Mouse (Mus musculus) frontal cortex, postnatal 10 days (tissue): ENCODE data around the gene BC004004.

Experiments
- DNase-seq, 2 experiments: peaks; one replicate each; pipeline ENCODE4 v3.0.0; 2022; ENCODE audit warnings: low spot score in 2 of 2, mixed read lengths in 1 of 2

Gene BC004004

GRCm38 (mm10) chr17:29321765-29322602 is 53.4 kb downstream of the BC004004 start:
- DNase-seq, result no peak

DNA sequence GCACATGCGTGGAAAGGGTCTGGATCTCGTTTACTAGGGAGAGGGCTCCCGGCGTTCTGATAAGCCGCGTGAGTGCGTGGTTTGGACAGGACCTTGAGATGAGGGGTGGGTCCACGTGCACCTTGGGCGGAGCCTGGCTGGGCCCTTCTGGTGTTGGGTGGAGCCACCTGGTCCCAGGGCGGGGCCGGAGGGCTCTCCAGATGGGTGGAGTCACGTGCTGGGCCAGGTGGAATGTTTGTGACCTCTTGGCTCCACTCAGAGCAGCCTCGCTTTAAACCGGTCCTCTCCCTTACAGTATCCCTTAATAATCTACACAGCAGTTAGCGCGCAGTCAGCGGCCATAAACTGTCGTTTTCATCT is 54.0 kb downstream of the BC004004 start:
- DNase-seq, result no peak

DNA sequence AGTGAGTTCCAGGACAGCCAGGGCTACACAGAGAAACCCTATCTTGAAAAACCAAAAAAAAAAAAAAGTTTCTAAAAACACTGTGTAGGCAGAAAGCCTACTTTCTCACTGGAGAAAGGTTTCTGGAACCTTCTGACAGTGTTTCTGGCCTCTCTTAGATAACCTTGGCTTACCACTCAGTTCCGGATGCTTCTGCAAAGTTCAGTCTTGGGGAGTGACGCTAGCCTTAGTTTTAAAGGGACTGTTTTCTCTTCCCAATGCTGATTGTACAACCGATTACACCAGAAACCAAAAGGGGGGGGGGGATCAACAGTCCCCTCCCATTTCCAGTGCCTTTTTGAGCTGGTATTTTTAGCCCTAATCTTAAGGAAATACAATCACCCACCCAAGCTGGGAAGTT is 55.0 kb downstream of the BC004004 start:
- no peak for DNase-seq

DNA sequence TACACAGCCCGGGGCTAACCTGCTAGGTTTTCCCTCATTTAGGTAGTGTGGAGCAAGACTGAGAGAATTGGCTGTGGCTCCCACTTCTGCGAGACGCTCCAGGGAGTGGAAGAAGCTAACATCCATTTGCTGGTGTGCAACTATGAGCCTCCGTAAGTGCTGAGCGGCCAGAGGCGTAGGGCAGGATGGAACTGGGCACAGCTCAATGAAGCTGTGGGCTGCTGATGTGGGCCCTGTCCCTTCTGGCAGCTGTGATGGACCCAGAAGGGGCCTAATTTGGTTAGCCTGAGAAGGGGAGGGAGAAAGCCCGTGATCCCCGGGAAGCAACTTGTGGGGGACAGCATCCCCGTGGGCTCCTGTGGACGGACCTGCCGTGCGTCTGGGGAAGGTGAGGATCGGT is 57.2 kb downstream of the BC004004 start:
- DNase-seq, result no peak

GRCm38 (mm10) chr17:29326531-29327529 is 58.2 kb downstream of the BC004004 start:
- DNase-seq, result no peak

DNA sequence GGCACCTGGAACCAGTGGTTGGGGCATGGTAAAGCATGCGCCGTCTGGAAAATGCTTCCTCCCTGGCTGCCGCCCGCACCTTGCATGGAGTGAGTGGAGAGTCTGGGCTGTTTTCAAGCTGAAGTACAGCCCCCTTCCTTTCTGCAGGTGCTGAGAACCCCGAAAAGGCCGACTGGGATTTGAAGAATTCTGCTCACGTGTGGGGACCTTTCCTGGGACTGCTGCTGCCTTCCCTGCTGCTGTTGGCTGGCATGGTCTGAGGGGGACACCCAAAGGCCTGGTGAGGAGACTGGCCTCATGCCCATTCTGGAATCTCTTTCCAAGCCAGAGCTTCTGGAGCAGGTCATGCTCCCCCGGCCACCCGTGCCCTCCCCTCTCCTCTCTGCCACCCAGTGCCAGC is 59.1 kb downstream of the BC004004 start:
- DNase-seq, result no peak

DNA sequence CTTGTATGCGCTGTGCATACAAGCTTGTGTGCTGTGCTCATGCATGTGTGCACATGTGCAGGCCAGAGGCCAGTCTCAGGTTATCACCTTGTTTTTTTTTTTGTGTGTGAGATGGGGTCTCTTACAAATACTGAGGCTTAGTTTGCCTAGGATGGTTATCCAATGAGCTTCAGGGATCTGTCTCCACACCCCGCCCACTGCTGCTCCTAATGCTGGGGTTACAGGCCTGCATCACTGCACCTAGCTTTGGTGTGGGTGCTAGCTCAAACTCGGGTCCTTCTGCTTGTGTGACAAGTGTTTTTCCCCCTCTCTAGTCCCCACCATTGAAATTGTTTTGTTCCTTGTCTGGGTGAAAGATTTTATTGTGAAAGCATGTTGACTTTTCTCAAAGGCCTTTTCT is 61.6 kb downstream of the BC004004 start:
- no peak for DNase-seq

DNA sequence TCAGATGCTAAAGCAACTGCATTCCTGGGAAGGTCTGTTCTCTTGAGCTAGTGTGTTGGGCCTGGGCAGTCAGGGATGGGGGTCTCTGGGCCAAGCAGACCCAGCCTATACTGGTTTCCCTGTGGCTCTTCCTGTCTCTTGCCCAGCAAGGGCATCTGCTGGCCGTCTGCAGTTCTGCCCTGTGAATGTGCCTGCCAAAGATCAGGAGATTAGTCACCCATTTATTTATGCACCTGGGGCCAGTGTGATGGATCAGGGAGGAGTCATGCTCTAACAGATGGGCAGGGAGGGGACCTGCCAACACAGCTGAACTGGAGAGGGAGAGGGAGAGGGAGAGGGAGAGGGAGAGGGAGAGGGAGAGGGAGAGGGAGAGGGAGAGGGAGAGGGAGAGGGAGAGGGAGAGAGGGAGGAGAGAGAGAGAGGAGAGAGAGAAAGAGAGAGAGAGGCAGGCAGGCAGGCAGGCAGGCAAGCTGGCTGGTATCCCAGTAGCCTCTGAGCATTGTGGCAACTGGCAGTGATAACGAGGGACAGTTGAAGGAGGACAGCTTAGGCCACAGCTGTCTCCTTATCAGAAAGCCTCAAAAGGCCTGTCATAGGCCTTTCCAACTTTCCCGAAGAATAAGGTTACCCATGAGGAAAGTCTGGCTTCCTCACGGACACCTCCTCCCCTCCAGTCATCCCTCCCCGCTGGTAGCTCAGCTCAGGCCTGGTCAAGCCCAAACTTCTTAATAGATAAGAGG is 62.3 kb downstream of the BC004004 start:
- DNase-seq, result no peak

GRCm38 (mm10) chr17:29332186-29332685 is 63.6 kb downstream of the BC004004 start:
- DNase-seq, result no peak

GRCm38 (mm10) chr17:29336266-29336990 is 67.8 kb downstream of the BC004004 start:
- DNase-seq, result no peak

- DNase-seq, result peak in 1 of 2 experiments; percentile 65
Measured at GRCm38 (mm10) chr17:29337979-29338823, 69.6 kb downstream of the BC004004 start.

DNA sequence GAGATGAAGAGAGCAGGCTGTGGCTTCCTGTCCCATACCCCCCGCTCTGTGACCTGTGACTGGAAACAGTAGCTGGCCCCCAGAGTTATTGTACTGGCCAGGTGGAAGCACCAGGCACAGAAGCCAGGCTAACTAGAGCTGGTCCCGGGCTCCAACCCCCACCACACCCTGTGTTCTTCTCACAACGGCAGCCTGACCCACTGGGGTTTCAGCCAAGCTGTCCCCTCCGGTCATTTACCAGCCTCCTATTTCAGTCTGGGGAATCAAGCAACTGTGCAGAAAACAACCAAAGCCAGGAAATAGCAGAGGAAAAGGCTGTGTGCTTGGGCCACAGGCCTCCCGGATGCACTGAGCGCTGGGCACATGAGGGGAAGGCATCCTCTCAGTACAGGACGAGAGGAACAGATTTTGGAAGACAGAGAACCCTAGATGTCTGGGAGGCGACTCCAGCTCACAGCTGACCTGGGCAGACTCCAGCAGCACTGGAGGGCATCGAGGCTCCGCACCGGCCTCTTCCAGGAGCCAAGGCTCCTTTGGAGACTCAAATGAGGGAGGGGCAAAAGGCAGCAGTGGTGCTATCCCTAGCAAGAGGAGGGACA is 70.7 kb downstream of the BC004004 start:
- DNase-seq, result no peak

DNA sequence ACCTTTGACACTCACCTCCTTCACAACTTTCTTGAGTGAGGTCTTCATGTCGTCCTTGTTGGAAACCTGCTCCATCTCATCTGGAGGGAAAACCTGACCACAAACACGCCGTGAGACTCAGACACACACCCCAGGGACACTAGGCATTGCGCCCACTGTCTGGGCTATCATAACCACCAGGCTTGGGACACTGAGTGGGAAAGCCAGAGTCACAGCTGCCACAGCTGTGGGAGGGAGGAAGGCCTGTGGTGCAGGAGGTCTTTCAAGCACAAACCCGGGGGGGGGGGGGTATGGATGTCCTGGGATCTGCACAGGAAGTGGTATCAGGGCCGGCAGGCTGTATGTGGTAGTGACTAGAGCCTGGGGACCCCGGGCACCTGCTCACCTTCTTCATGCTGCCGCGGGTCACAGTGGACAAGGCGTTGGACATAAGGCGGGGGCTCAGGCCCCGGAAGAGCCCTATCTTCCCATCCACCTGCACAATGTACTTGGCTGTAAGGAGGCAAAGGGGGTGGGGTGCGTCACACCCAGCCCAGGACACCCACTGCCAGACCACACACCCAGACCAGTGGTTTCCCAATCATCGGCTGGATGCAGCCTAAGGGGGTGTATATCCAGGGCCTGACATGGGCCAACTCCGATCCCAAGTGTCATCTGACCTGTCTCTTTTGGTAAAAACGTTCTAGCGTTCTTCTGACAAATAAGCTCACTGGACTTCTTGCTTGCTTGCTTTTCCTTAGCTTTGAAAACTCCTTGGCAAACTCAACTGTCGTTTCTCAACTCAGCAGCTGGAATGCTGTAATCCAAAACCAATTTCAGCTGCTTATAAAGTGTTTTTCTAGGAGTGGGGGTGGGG is 72.0 kb downstream of the BC004004 start:
- no peak for DNase-seq

DNA sequence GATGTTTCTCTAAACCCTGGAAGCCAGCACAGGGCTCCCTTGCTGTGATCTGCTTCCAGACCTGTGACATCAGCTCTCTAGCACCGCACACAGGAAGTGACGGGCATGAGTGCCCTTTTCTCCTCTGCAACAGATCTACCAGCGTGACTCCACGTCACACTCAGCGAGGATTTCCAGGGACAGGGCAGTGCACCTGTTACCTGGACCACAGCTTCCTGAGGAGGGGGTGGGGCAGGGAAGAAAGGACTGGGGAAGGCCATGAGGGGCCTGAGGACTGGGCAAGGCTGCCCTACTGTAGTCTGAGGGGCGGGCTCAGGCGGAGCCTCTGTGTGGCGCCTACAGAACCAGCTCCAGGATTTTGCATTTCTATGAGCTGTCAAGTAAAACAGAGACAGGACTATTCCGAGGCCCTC is 73.0 kb downstream of the BC004004 start:
- DNase-seq, result peak in 1 of 2 experiments; percentile 58

DNA sequence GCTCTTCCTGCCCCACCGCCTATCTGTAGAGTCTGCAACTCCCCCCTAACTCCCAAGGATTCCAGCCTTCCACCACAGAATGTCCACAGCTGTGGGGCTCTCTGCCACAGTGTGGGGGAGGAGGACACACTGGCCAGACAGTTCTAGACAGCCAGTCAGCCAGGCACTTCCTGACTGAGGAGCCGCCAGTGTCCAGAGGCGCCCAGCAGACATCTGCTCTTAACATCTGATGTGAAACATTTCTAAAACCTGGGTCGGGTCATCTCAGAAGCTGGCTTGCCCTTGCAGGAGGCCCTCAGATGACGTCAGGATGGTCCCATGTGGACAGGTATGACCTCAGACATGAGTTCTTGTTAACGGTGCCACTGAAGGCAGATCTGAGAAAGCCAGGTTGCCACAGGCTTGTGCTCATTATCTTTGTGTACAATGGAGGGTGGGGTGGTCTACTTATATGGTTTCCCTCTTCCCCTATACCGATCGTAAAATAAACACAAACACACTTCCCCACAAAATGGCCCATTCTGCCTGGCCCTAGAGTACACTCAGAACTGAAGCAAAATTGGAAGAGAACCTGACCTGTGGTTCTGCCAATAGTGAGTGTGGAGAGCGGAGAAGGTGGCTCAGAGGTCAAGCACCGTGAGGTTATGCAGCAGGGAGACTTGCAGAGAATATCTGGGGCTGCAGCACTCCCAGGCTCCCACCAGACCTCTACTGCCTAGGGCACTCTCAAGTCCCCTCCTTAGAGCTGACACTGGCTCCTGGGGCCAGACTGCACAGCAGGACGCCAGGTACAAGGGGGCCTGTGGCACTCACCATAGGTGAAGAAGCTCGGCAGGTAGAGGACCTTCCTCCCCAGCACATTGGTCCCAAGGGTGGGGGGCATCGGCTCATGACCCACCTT is 73.7 kb downstream of the BC004004 start:
- DNase-seq, result no peak

GRCm38 (mm10) chr17:29343241-29343640 is 74.7 kb downstream of the BC004004 start:
- DNase-seq, result no peak

DNA sequence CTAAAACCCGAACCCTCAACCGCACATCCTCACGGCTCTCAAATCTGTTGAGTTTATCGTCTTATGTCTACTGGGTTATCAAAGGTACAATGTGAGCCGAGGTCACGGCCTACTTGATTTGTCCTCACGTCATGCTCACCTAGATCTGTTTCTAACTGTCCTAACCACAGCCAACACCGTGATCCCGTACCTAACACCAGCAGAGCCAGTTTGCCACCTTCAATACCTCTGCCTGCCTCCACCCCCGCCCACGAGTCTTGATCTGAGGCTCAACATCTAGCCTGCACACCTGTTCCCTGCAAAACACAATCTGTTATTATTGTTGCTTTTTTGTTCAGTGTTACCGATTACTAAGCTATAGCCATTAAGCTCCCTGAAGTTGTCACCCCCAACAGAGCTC is 76.7 kb downstream of the BC004004 start:
- no peak for DNase-seq
